25 mouse cellular contexts compared by ENCODE assay signal in the genomic region with DNA sequence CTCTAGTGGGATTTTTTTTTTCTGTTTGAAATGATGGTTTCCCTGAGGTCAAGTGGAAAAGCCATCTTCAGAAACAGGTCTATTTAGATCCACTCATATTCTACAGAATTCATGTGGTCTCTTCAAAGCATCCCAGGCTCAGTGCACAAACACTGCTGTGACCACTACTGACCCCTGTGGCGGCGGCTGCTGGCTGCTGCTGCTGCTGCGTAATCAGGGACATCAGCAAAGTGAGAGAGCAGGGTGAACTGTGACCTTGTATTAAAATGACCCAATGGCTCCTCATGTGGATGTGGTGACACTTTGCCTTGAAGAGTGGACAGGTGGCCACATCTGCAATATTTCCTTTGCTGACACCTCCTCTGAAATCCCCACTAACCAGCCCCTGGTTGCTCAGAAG.
DNase-seq lines count a peak whose midpoint lies in the region; ATAC-seq and TF ChIP-seq lines count a peak whose summit lies in the region.
"Had no signal": no experiment of that assay in that cellular context is flagged by ENCODE, and none has a peak within 500 bp of the region (broad histone marks: within the 10 kb centered on the region; RNA-seq: fewer than 3 reads in every experiment).

No protein-coding gene starts in this region.

- no peak overlapping the region for H3K4me2 ChIP-seq in forebrain, postnatal 0 days (ENCODE audit: low read depth)
- H3K4me2 ChIP-seq in forebrain, embryonic 11.5 days (ENCODE audit: low read depth, low read length, severe bottlenecking) = no peak overlapping the region
- H3K4me2 ChIP-seq in lung, embryonic 14.5 days = no peak overlapping the region
- no peak overlapping the region for H3K4me2 ChIP-seq in midbrain, embryonic 11.5 days
- H3K4me2 ChIP-seq in midbrain, embryonic 15.5 days = no peak overlapping the region
- H3K4me2 ChIP-seq: heart, embryonic 12.5 days; liver, embryonic 15.5 days; neural tube, embryonic 15.5 days had no signal

- H3K36me3 ChIP-seq in forebrain, postnatal 0 days (ENCODE audit: insufficient read depth) = no peaks in the 10 kb centered on the region
- H3K36me3 ChIP-seq in forebrain, embryonic 11.5 days (ENCODE audit: control insufficient read depth, insufficient read depth, low read length) = no peaks in the 10 kb centered on the region
- no peaks in the 10 kb centered on the region for H3K36me3 ChIP-seq in lung, embryonic 14.5 days (ENCODE audit: insufficient read depth)
- H3K36me3 ChIP-seq in midbrain, embryonic 11.5 days (ENCODE audit: control insufficient read depth, insufficient read depth, low read length) = no peaks in the 10 kb centered on the region
- no peaks in the 10 kb centered on the region for H3K36me3 ChIP-seq in midbrain, embryonic 15.5 days (replicated peaks)
- H3K36me3 ChIP-seq: heart, embryonic 12.5 days; limb, embryonic 10.5 days; liver, embryonic 15.5 days; neural tube, embryonic 15.5 days had no signal

- H3K27me3 ChIP-seq in forebrain, postnatal 0 days (ENCODE audit: insufficient read depth, low read length) = no peaks in the 10 kb centered on the region
- H3K27me3 ChIP-seq in forebrain, embryonic 11.5 days (ENCODE audit: control insufficient read depth, insufficient read depth, low read length) = no peaks in the 10 kb centered on the region
- no peaks in the 10 kb centered on the region for H3K27me3 ChIP-seq in lung, embryonic 14.5 days (ENCODE audit: insufficient read depth, low read length)
- no peaks in the 10 kb centered on the region for H3K27me3 ChIP-seq in midbrain, embryonic 11.5 days (ENCODE audit: control insufficient read depth, insufficient read depth, low read length)
- H3K27me3 ChIP-seq in midbrain, embryonic 15.5 days (replicated peaks) = no peaks in the 10 kb centered on the region

- TF ChIP-seq CTCF in forebrain, postnatal 0 days (IDR thresholded peaks at IDR 0.05; ENCODE audit: low read depth) = peak; percentile 16; the same call in 1 of the 2 replicates
- 0 out of 2 replicates have a peak, but pooled peaks have one; percentile 17 for TF ChIP-seq CTCF in lung, embryonic 14.5 days (IDR thresholded peaks at IDR 0.05; ENCODE audit: low read depth)

- intact Hi-C loops in left cerebral cortex, postnatal 10 days (cut with DNase I) = no loop called here

- H3K9me3 ChIP-seq in forebrain, postnatal 0 days (ENCODE audit: low read length) = no peaks in the 10 kb centered on the region
- H3K9me3 ChIP-seq in forebrain, embryonic 11.5 days (ENCODE audit: control insufficient read depth, low read length) = no peaks in the 10 kb centered on the region
- no peaks in the 10 kb centered on the region for H3K9me3 ChIP-seq in lung, embryonic 14.5 days (ENCODE audit: low read depth, low read length)
- H3K9me3 ChIP-seq in midbrain, embryonic 11.5 days (ENCODE audit: control insufficient read depth, low read length) = no peaks in the 10 kb centered on the region
- no peaks in the 10 kb centered on the region for H3K9me3 ChIP-seq in midbrain, embryonic 15.5 days
- H3K9me3 ChIP-seq: heart, embryonic 12.5 days; limb, embryonic 10.5 days; liver, embryonic 15.5 days; neural tube, embryonic 15.5 days had no signal

- H3K27ac ChIP-seq in forebrain, postnatal 0 days (ENCODE audit: low read depth, low read length) = no peak overlapping the region
- no peak overlapping the region for H3K27ac ChIP-seq in forebrain, embryonic 11.5 days (ENCODE audit: low read depth, low read length)
- no peak overlapping the region for H3K27ac ChIP-seq in lung, embryonic 14.5 days (ENCODE audit: low read depth)
- H3K27ac ChIP-seq in midbrain, embryonic 11.5 days (ENCODE audit: low read depth, low read length) = peak overlapping the region; percentile 21
- peak overlapping the region; percentile 99; the same call in 1 of the 2 replicates for H3K27ac ChIP-seq in midbrain, embryonic 15.5 days
- H3K27ac ChIP-seq: kidney, postnatal 0 days; limb, embryonic 10.5 days; liver, embryonic 15.5 days; neural tube, embryonic 15.5 days had no signal

- no peak for DNase-seq in forebrain, postnatal 0 days
- no peak for DNase-seq in forebrain, embryonic 11.5 days (ENCODE audit: low spot score)
- DNase-seq in lung, embryonic 14.5 days = no peak
- no peak for DNase-seq in lung, adult 18-20 months
- no peak for DNase-seq in midbrain, embryonic 11.5 days (ENCODE audit: low spot score, missing footprints)
- DNase-seq in left cerebral cortex, postnatal 10 days (ENCODE audit: extremely low spot score in 1 of 2, low spot score in 2 of 2) = no peak
- DNase-seq: adrenal gland, adult 2 months; cerebellum, adult 11 months; cerebellum, adult 9-11 months; gastrocnemius, postnatal 14 days; heart, adult 18-20 months; heart, postnatal 14 days; kidney, adult 2 months; liver; lung, postnatal 10 days; right cerebral cortex, postnatal 25 days; spleen, adult 18-20 months; thymus, postnatal 14 days had no signal

- H3K9ac ChIP-seq in forebrain, postnatal 0 days = no peak overlapping the region
- no peak overlapping the region for H3K9ac ChIP-seq in forebrain, embryonic 11.5 days (ENCODE audit: low read length)
- H3K9ac ChIP-seq in lung, embryonic 14.5 days = no peak overlapping the region
- no peak overlapping the region for H3K9ac ChIP-seq in midbrain, embryonic 11.5 days (ENCODE audit: low read length)
- H3K9ac ChIP-seq in midbrain, embryonic 15.5 days = no peak overlapping the region
- H3K9ac ChIP-seq: heart, embryonic 12.5 days; liver, embryonic 15.5 days; neural tube, embryonic 15.5 days had no signal

- no peak overlapping the region for H3K4me3 ChIP-seq in forebrain, postnatal 0 days (ENCODE audit: low read depth, low read length)
- no peak overlapping the region for H3K4me3 ChIP-seq in forebrain, embryonic 11.5 days (ENCODE audit: low read depth, low read length)
- H3K4me3 ChIP-seq in lung, embryonic 14.5 days (ENCODE audit: low read depth, low read length) = no peak overlapping the region
- no peak overlapping the region for H3K4me3 ChIP-seq in midbrain, embryonic 11.5 days (ENCODE audit: low read depth, low read length)
- H3K4me3 ChIP-seq in midbrain, embryonic 15.5 days = no peak overlapping the region
- H3K4me3 ChIP-seq: heart, embryonic 12.5 days; limb, embryonic 10.5 days; liver, embryonic 15.5 days; neural tube, embryonic 15.5 days had no signal

- 58% methylated on average over 3 of the region's 3 CpGs for WGBS in forebrain, postnatal 0 days
- 45% methylated on average over 3 of the region's 3 CpGs for WGBS in forebrain, embryonic 11.5 days
- 35% methylated on average over 3 of the region's 3 CpGs for WGBS in lung, embryonic 14.5 days
- 21% methylated on average over 3 of the region's 3 CpGs for WGBS in midbrain, embryonic 11.5 days
- WGBS in midbrain, embryonic 15.5 days = 36% methylated on average over 3 of the region's 3 CpGs

- no peak for ATAC-seq in forebrain, postnatal 0 days
- ATAC-seq in forebrain, embryonic 11.5 days (replicated peaks; ENCODE audit: low FRiP score) = no peak
- ATAC-seq in lung, embryonic 14.5 days (ENCODE audit: insufficient read depth) = no peak
- ATAC-seq in midbrain, embryonic 11.5 days (ENCODE audit: low FRiP score) = no peak
- no peak for ATAC-seq in midbrain, embryonic 15.5 days (replicated peaks)
- no peak for ATAC-seq in granulocyte monocyte progenitor cell, adult 5-6 weeks (replicated peaks; ENCODE audit: poor library complexity, severe bottlenecking)

- H3K4me1 ChIP-seq in forebrain, postnatal 0 days (ENCODE audit: insufficient read depth) = peaks cover 29% of the 10 kb centered on the region
- H3K4me1 ChIP-seq in forebrain, embryonic 11.5 days (replicated peaks; ENCODE audit: control insufficient read depth, insufficient read depth, low read length) = peaks cover 32% of the 10 kb centered on the region
- no peaks in the 10 kb centered on the region for H3K4me1 ChIP-seq in lung, embryonic 14.5 days (ENCODE audit: insufficient read depth)
- peaks cover 64% of the 10 kb centered on the region for H3K4me1 ChIP-seq in midbrain, embryonic 11.5 days (ENCODE audit: control insufficient read depth, insufficient read depth, low read length)
- peaks cover 44% of the 10 kb centered on the region for H3K4me1 ChIP-seq in midbrain, embryonic 15.5 days
- H3K4me1 ChIP-seq: liver, embryonic 15.5 days had no signal

Comparison
In these comparisons a context has a peak if more than half of its experiments do, and no peak if none do; other contexts are left out.
1. H3K27ac ChIP-seq: peak in midbrain, embryonic 11.5 days (single experiment) and midbrain, embryonic 15.5 days (single experiment); none in forebrain, postnatal 0 days (single experiment), forebrain, embryonic 11.5 days (single experiment) and lung, embryonic 14.5 days (single experiment).